Mouse (Mus musculus) CH12.LX (cell line): ENCODE measurements at regions not wholly inside any gene's neighbourhood (a gene's known extent, or its start where the extent isn't known, plus 50 kb on each side); places are given as distances from the start of the nearest gene placed in this dataset.

Experiments used
- DNase-seq: peaks from one replicate; pipeline ENCODE4 v3.0.0-alpha.2; 2013; ENCODE audit errors: extremely low read depth
- H3K27ac ChIP-seq: 2 replicates; pipeline ENCODE4 v1.5.1; 2012; ENCODE audit warnings: low read depth, mild to moderate bottlenecking, control low read depth, moderate library complexity; ENCODE audit not compliant: insufficient read depth
- H3K27me3 ChIP-seq: replicated peaks from 2 replicates; pipeline ENCODE3; 2012; ENCODE audit warnings: inconsistent platforms
- H3K36me3 ChIP-seq, 2 experiments: replicated peaks in 1 of 2; 2 replicates each; pipeline versions ENCODE3 to v1.6.1; 2012; ENCODE audit warnings: inconsistent platforms in 1 of 2, low read length in 1 of 2, mild to moderate bottlenecking in 1 of 2, mixed read lengths in 1 of 2, moderate library complexity in 1 of 2; ENCODE audit not compliant: control insufficient read depth in 1 of 2, insufficient read depth in 1 of 2
- H3K4me1 ChIP-seq, 2 experiments: 2 replicates each; pipeline ENCODE4 v1.6.1; 2012; ENCODE audit warnings: inconsistent platforms in 1 of 2, moderate library complexity in 1 of 2; ENCODE audit not compliant: insufficient read depth in 2 of 2, control insufficient read depth in 1 of 2
- H3K4me2 ChIP-seq: 2 replicates; pipeline ENCODE4 v1.6.1; 2012; ENCODE audit warnings: low read depth, mild to moderate bottlenecking, control low read depth; ENCODE audit not compliant: poor library complexity, insufficient read depth, severe bottlenecking
- H3K4me3 ChIP-seq, 3 experiments: fragments of 150-350 bp in 1 of 3; sonication (generic) in 1 of 3; replicated peaks in 1 of 3; 2 replicates each; pipeline versions ENCODE3 to v1.5.1; 2011 to 2012; ENCODE audit warnings: low read depth in 2 of 3, low read length in 2 of 3, mild to moderate bottlenecking in 2 of 3, moderate library complexity in 2 of 3, control low read depth in 1 of 3, improper control_type of control experiment in 1 of 3, inconsistent platforms in 1 of 3, mixed read lengths in 1 of 3; ENCODE audit not compliant: poor library complexity in 1 of 3
- H3K79me2 ChIP-seq: replicated peaks from 2 replicates; pipeline ENCODE4 v1.6.1; 2012; ENCODE audit warnings: mild to moderate bottlenecking, moderate library complexity; ENCODE audit not compliant: control insufficient read depth, poor library complexity, insufficient read depth, severe bottlenecking; ENCODE audit errors: extremely low read depth
- H3K9ac ChIP-seq: 2 replicates; pipeline ENCODE4 v1.6.1; 2012; ENCODE audit warnings: low read depth, mild to moderate bottlenecking, control low read depth, moderate library complexity; ENCODE audit not compliant: insufficient read depth
- H3K9me3 ChIP-seq: replicated peaks from 2 replicates; pipeline ENCODE3; 2012; ENCODE audit warnings: low read length, inconsistent platforms, mixed read lengths
- BHLHE40 ChIP-seq: IDR thresholded peaks from 2 replicates; pipeline ENCODE4 v1.6.1; 2011; ENCODE audit warnings: mild to moderate bottlenecking, low read depth, low read length, improper control_type of control experiment
- CHD2 ChIP-seq: IDR thresholded peaks from 2 replicates; pipeline ENCODE4 v1.6.1; 2011; ENCODE audit warnings: low read length, improper control_type of control experiment
- CTCF ChIP-seq, 2 experiments: IDR thresholded peaks in 1 of 2; conservative IDR thresholded peaks in 1 of 2; 2 replicates each; pipeline ENCODE4 v1.5.1; 2011 to 2012; ENCODE audit warnings: low read depth in 2 of 2, low read length in 2 of 2, improper control_type of control experiment in 1 of 2, inconsistent platforms in 1 of 2, mild to moderate bottlenecking in 1 of 2, moderate library complexity in 1 of 2
- EP300 ChIP-seq: IDR thresholded peaks from 2 replicates; pipeline ENCODE4 v1.6.1; 2011; ENCODE audit warnings: low read length, improper control_type of control experiment
- ETS1 ChIP-seq: conservative IDR thresholded peaks from 2 replicates; pipeline ENCODE4 v1.6.1; 2012; ENCODE audit warnings: low read depth, mild to moderate bottlenecking, inconsistent platforms, low read length, improper control_type of control experiment, moderate library complexity
- GABPA ChIP-seq: IDR thresholded peaks from 2 replicates; pipeline ENCODE4 v1.6.1; 2012; ENCODE audit warnings: low read depth, low read length, improper control_type of control experiment, inconsistent platforms; ENCODE audit not compliant: insufficient replicate concordance
- HCFC1 ChIP-seq: IDR thresholded peaks from 2 replicates; pipeline ENCODE4 v1.6.1; 2012; ENCODE audit warnings: low read depth, mild to moderate bottlenecking, inconsistent platforms, low read length, improper control_type of control experiment
- MAZ ChIP-seq: IDR thresholded peaks from 2 replicates; pipeline ENCODE4 v1.6.1; 2012; ENCODE audit warnings: low read depth, mild to moderate bottlenecking, inconsistent platforms, low read length, improper control_type of control experiment, moderate library complexity
- MEF2A ChIP-seq: IDR thresholded peaks from 2 replicates; pipeline ENCODE4 v1.6.1; 2014; ENCODE audit warnings: low read depth, mild to moderate bottlenecking, inconsistent platforms, low read length, improper control_type of control experiment, borderline replicate concordance
- MXI1 ChIP-seq: IDR thresholded peaks from 2 replicates; pipeline ENCODE4 v1.6.1; 2011; ENCODE audit warnings: mild to moderate bottlenecking, low read depth, low read length, improper control_type of control experiment
- MYC ChIP-seq: IDR thresholded peaks from 2 replicates; pipeline ENCODE4 v1.6.1; 2011; ENCODE audit warnings: low read depth, mild to moderate bottlenecking, improper control_type of control experiment, low read length
- NRF1 ChIP-seq: IDR thresholded peaks from 2 replicates; pipeline ENCODE4 v1.6.1; 2014; ENCODE audit warnings: low read depth, mild to moderate bottlenecking, inconsistent platforms, low read length, improper control_type of control experiment, moderate library complexity
- PAX5 ChIP-seq: IDR thresholded peaks from 2 replicates; pipeline ENCODE4 v1.6.1; 2012; ENCODE audit warnings: low read length, inconsistent platforms, mixed read lengths
- POLR2A ChIP-seq: IDR thresholded peaks from 2 replicates; pipeline ENCODE4 v1.6.1; 2011; ENCODE audit warnings: low read depth, mild to moderate bottlenecking, improper control_type of control experiment, low read length
- SIN3A ChIP-seq: IDR thresholded peaks from 2 replicates; pipeline ENCODE4 v1.6.1; 2012; ENCODE audit warnings: low read length, improper control_type of control experiment, inconsistent platforms
- TBP ChIP-seq: conservative IDR thresholded peaks from 2 replicates; pipeline ENCODE4 v1.6.1; 2011; ENCODE audit warnings: low read depth, low read length, improper control_type of control experiment
- UBTF ChIP-seq: IDR thresholded peaks from 2 replicates; pipeline ENCODE4 v1.6.1; 2012; ENCODE audit warnings: low read depth, mild to moderate bottlenecking, inconsistent platforms, low read length, improper control_type of control experiment, moderate library complexity
- USF1 ChIP-seq: IDR thresholded peaks from 2 replicates; pipeline ENCODE4 v1.6.1; 2014; ENCODE audit warnings: low read depth, mild to moderate bottlenecking, inconsistent platforms, low read length, improper control_type of control experiment
- ZC3H11A ChIP-seq: IDR thresholded peaks from 2 replicates; pipeline ENCODE4 v1.6.1; 2012; ENCODE audit warnings: low read depth, mild to moderate bottlenecking, inconsistent platforms, low read length, improper control_type of control experiment
- ZKSCAN1 ChIP-seq: IDR thresholded peaks from 2 replicates; pipeline ENCODE4 v1.6.1; 2012; ENCODE audit warnings: low read depth, inconsistent platforms, low read length, improper control_type of control experiment, borderline replicate concordance
- ZMIZ1 ChIP-seq: IDR thresholded peaks from 2 replicates; pipeline ENCODE4 v1.6.1; 2012; ENCODE audit warnings: low read depth, mild to moderate bottlenecking, inconsistent platforms, low read length, improper control_type of control experiment
- dilution Hi-C: fragments of 300-500 bp; cut with MboI; formaldehyde crosslinking; loops from 2 replicates; pipeline ENCODE4 v1.14.3; 2020; ENCODE audit warnings: low sequenced_read_pairs; ENCODE audit not compliant: extremely low pct_unique_long_range_greater_than_20kb, extremely low pct_ligation_motif_present
- in situ Hi-C: fragments of 300-500 bp; cut with MboI; formaldehyde crosslinking; loops from 3 replicates; pipeline ENCODE4 v1.14.3; 2019; ENCODE audit warnings: low sequenced_read_pairs, low pct_ligation_motif_present, low pct_unique_long_range_greater_than_20kb, mixed read lengths

DNA sequence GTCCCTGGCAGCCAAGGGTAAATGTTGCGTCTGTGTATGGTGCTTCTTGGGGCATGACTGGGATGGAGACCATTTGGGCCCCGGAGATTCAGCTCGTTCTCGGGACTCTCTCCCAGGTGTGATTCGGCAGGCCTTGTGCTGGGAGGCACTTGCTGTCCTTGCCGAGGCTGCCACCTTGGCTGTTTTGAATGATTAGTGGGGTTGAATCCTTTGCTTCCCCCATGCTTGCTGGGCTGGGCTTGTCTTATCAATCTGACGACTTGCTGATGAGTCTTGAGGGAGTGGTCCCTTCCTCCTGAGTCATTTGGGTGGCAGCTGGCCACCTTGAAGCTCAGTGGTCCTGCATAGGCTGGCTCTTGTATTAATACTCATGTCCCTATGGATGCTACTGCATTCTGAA is 52.0 kb upstream of the Eef2kmt start:
- dilution Hi-C loops (no loop called here), in situ Hi-C loops (no loop called here)
- H3K9ac ChIP-seq = no peak overlapping the region
- peaks cover 87% of the 10 kb centered on the region for H3K27me3 ChIP-seq
- no peak overlapping the region for H3K27ac ChIP-seq
- DNase-seq = no peak
- H3K36me3 ChIP-seq = no peaks in the 10 kb centered on the region
- TF ChIP-seq MAZ (no peak), TBP (no peak), MYC (no peak), BHLHE40 (no peak), PAX5 (no peak), ZMIZ1 (no peak), UBTF (no peak), ZKSCAN1 (no peak)
- peaks cover 0 to 3% of the 10 kb centered on the region in 2 experiments; a peak in 2 of 4 replicates for H3K4me1 ChIP-seq
- H3K4me3 ChIP-seq = no peak overlapping the region
- no peaks in the 10 kb centered on the region for H3K79me2 ChIP-seq
- H3K4me2 ChIP-seq = no peak overlapping the region
- H3K9me3 ChIP-seq = no peaks in the 10 kb centered on the region

GRCm38 (mm10) chr16:5307249-5307605 is 51.4 kb upstream of the Eef2kmt start:
- no peak overlapping the region for H3K4me2 ChIP-seq
- no peaks in the 10 kb centered on the region for H3K36me3 ChIP-seq
- dilution Hi-C loops = no loop called here
- in situ Hi-C loops = no loop called here
- H3K9ac ChIP-seq = no peak overlapping the region
- no peak overlapping the region for H3K4me3 ChIP-seq
- peaks cover 0 to 3% of the 10 kb centered on the region in 2 experiments; a peak in 2 of 4 replicates for H3K4me1 ChIP-seq
- peaks cover 85% of the 10 kb centered on the region for H3K27me3 ChIP-seq
- H3K27ac ChIP-seq = no peak overlapping the region
- TF ChIP-seq CTCF (conservative IDR thresholded peaks at IDR 0.05 in 1 of 2, IDR thresholded peaks at IDR 0.05 in 1 of 2; ENCODE audit: low read depth in 2 of 2, low read length in 2 of 2) (no peak), ZC3H11A (no peak), PAX5 (no peak), BHLHE40 (no peak), SIN3A (no peak), GABPA (no peak), ZKSCAN1 (no peak), ETS1 (no peak), MXI1 (no peak), NRF1 (no peak), POLR2A (no peak), EP300 (no peak), CHD2 (no peak), USF1 (no peak), HCFC1 (no peak), MEF2A (no peak)
- DNase-seq = no peak
- no peaks in the 10 kb centered on the region for H3K9me3 ChIP-seq
- H3K79me2 ChIP-seq = no peaks in the 10 kb centered on the region
